Mouse (Mus musculus): ENCODE measurements around the gene Tex22. TPM values are rescaled to one million over a fixed set of nuclear protein-coding genes. Genes with fewer than 3 reads are reported as not detected.

Gene Tex22
- total and polyA plus RNA-seq, 2 experiments, result 0.10 TPM; not detected in 1

GRCm38 (mm10) chr12:113036996-113037395, 37.3 kb upstream of the Tex22 start:
- Histone ChIP-seq H3K79me2 (ENCODE audit: control insufficient read depth, insufficient read depth, low read length) (peaks cover 13% of the 10 kb centered on the region), H3K27me3 (ENCODE audit: control insufficient read depth, insufficient read depth, low read length) (no peaks in the 10 kb centered on the region), H3K4me1 (ENCODE audit: control insufficient read depth, insufficient read depth, low read length) (no peaks in the 10 kb centered on the region), H3K27ac (replicated peaks; ENCODE audit: insufficient read depth, low read depth, low read length) (no peak overlapping the region), H3K4me3 (ENCODE audit: insufficient read depth, low read depth, low read length) (no peak overlapping the region), H3K9ac (ENCODE audit: low read depth, low read length) (no peak overlapping the region), H3K36me3 (ENCODE audit: control insufficient read depth, insufficient read depth, low read length) (no peaks in the 10 kb centered on the region)
- DNase-seq (ENCODE audit: extremely low read depth, low read depth, low spot score), result no peak
- 87% methylated on average over 4 of the region's 4 CpGs for WGBS
- TF ChIP-seq CTCF (IDR thresholded peaks at IDR 0.05; ENCODE audit: low read depth, low read length), result no peak
- no peak for TF ChIP-seq POLR2A (IDR thresholded peaks at IDR 0.05; ENCODE audit: extremely low read depth, insufficient read depth, low read length)

GRCm38 (mm10) chr12:113038414-113038813, 35.9 kb upstream of the Tex22 start:
- Histone ChIP-seq H3K36me3 (ENCODE audit: control insufficient read depth, insufficient read depth, low read length) (no peaks in the 10 kb centered on the region), H3K9ac (ENCODE audit: low read depth, low read length) (no peak overlapping the region), H3K27me3 (ENCODE audit: control insufficient read depth, insufficient read depth, low read length) (no peaks in the 10 kb centered on the region), H3K4me1 (ENCODE audit: control insufficient read depth, insufficient read depth, low read length) (no peaks in the 10 kb centered on the region), H3K4me3 (ENCODE audit: insufficient read depth, low read depth, low read length) (no peak overlapping the region), H3K27ac (replicated peaks; ENCODE audit: insufficient read depth, low read depth, low read length) (no peak overlapping the region), H3K79me2 (ENCODE audit: control insufficient read depth, insufficient read depth, low read length) (peaks cover 10% of the 10 kb centered on the region)
- no peak for TF ChIP-seq CTCF (IDR thresholded peaks at IDR 0.05; ENCODE audit: low read depth, low read length)
- TF ChIP-seq POLR2A (IDR thresholded peaks at IDR 0.05; ENCODE audit: extremely low read depth, insufficient read depth, low read length), result no peak
- WGBS, result 86% methylated on average over 4 of the region's 4 CpGs
- DNase-seq (ENCODE audit: extremely low read depth, low read depth, low spot score), result no peak

GRCm38 (mm10) chr12:113041481-113042439, 32.5 kb upstream of the Tex22 start:
- TF ChIP-seq POLR2A (IDR thresholded peaks at IDR 0.05; ENCODE audit: extremely low read depth, insufficient read depth, low read length), result no peak
- no peak for TF ChIP-seq CTCF (IDR thresholded peaks at IDR 0.05; ENCODE audit: low read depth, low read length)
- H3K79me2 ChIP-seq (ENCODE audit: control insufficient read depth, insufficient read depth, low read length), result peaks cover 10% of the 10 kb centered on the region
- H3K9ac ChIP-seq (ENCODE audit: low read depth, low read length), result no peak overlapping the region
- peak; percentile 46 for DNase-seq (ENCODE audit: extremely low read depth, low read depth, low spot score)
- H3K4me1 ChIP-seq (ENCODE audit: control insufficient read depth, insufficient read depth, low read length), result no peaks in the 10 kb centered on the region
- 59% methylated on average over 15 of the region's 15 CpGs for WGBS
- no peak overlapping the region for H3K27ac ChIP-seq (replicated peaks; ENCODE audit: insufficient read depth, low read depth, low read length)
- 0 out of 2 replicates have a peak, but pooled peaks cover 2% of the 10 kb centered on the region for H3K36me3 ChIP-seq (ENCODE audit: control insufficient read depth, insufficient read depth, low read length)
- H3K27me3 ChIP-seq (ENCODE audit: control insufficient read depth, insufficient read depth, low read length), result no peaks in the 10 kb centered on the region
- no peak overlapping the region for H3K4me3 ChIP-seq (ENCODE audit: insufficient read depth, low read depth, low read length)

GRCm38 (mm10) chr12:113042543-113042942, 31.8 kb upstream of the Tex22 start:
- H3K36me3 ChIP-seq (ENCODE audit: control insufficient read depth, insufficient read depth, low read length), result 0 out of 2 replicates have a peak, but pooled peaks cover 3% of the 10 kb centered on the region
- no peak overlapping the region for H3K27ac ChIP-seq (replicated peaks; ENCODE audit: insufficient read depth, low read depth, low read length)
- H3K4me3 ChIP-seq (ENCODE audit: insufficient read depth, low read depth, low read length), result no peak overlapping the region
- no peaks in the 10 kb centered on the region for H3K27me3 ChIP-seq (ENCODE audit: control insufficient read depth, insufficient read depth, low read length)
- H3K79me2 ChIP-seq (ENCODE audit: control insufficient read depth, insufficient read depth, low read length), result peaks cover 10% of the 10 kb centered on the region
- TF ChIP-seq CTCF (IDR thresholded peaks at IDR 0.05; ENCODE audit: low read depth, low read length) (no peak), POLR2A (IDR thresholded peaks at IDR 0.05; ENCODE audit: extremely low read depth, insufficient read depth, low read length) (no peak)
- no peak overlapping the region for H3K9ac ChIP-seq (ENCODE audit: low read depth, low read length)
- DNase-seq (ENCODE audit: extremely low read depth, low read depth, low spot score), result no peak
- 79% methylated on average over 2 of the region's 2 CpGs for WGBS
- no peaks in the 10 kb centered on the region for H3K4me1 ChIP-seq (ENCODE audit: control insufficient read depth, insufficient read depth, low read length)

GRCm38 (mm10) chr12:113044916-113045677, 29.2 kb upstream of the Tex22 start:
- peaks cover 4% of the 10 kb centered on the region for H3K79me2 ChIP-seq (ENCODE audit: control insufficient read depth, insufficient read depth, low read length)
- no peaks in the 10 kb centered on the region for H3K27me3 ChIP-seq (ENCODE audit: control insufficient read depth, insufficient read depth, low read length)
- DNase-seq (ENCODE audit: extremely low read depth, low read depth, low spot score), result peak; percentile 30
- H3K36me3 ChIP-seq (ENCODE audit: control insufficient read depth, insufficient read depth, low read length), result 0 out of 2 replicates have a peak, but pooled peaks cover 5% of the 10 kb centered on the region
- H3K9ac ChIP-seq (ENCODE audit: low read depth, low read length), result no peak overlapping the region
- 0 out of 2 replicates have a peak, but pooled peaks have one; percentile 21 for TF ChIP-seq CTCF (IDR thresholded peaks at IDR 0.05; ENCODE audit: low read depth, low read length)
- no peak for TF ChIP-seq POLR2A (IDR thresholded peaks at IDR 0.05; ENCODE audit: extremely low read depth, insufficient read depth, low read length)
- 85% methylated on average over 3 of the region's 3 CpGs for WGBS
- H3K4me3 ChIP-seq (ENCODE audit: insufficient read depth, low read depth, low read length), result no peak overlapping the region
- H3K4me1 ChIP-seq (ENCODE audit: control insufficient read depth, insufficient read depth, low read length), result no peaks in the 10 kb centered on the region
- H3K27ac ChIP-seq (replicated peaks; ENCODE audit: insufficient read depth, low read depth, low read length), result no peak overlapping the region

All from liver, adult 2 months (tissue).